Mouse (Mus musculus): ENCODE results near the gene Sfxn5.

Gene Sfxn5

GRCm38 (mm10) chr6:85293255-85294003 is 39.8 kb downstream of the Sfxn5 start:
- DNase-seq (ENCODE audit: extremely low read depth, insufficient read length, low spot score): no peak

DNA sequence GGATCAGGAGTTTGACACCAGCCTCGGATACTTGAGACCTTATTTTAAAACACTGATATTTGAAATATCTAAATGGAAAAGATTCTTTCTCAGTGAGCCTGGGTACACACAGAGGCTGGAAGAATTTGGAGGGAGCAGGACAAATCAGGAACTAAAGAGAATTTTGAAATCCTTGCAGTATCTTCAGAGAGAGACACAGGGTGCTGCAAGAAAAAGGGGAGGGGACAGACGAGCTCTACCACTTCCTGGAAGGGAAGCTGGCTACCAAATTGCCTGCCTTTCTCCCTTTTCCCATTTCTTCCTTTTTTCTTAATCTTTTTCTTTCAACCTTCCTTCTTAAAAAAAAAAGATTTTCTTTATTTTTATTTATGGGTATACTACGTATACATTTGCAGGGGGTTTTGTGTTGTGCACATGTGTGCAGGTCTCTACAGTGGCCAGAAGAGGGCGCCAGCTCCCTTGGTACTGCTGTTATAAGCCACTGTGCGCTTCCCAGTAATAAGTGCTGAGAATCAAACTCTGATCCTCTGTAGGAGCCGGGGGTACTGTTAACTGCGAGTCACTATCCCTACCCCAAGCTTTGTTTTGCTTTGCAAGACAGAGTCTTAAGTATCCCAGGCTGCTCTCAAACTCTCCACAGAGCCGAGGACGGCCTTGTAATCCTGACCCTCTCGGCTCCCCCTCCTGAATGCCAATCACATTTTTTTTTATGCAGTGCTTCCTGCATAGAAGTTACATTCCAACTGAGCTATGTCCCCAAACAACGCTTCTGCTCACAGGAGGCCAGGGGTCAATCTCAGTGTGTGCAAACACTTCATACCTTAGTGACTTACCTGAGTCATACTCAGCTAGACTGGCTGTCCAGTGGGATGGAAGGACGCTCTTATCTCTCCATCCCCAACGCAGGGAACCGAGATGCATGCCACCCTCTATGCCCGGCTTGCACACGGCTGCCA is 42.1 kb downstream of the Sfxn5 start:
- no peak for DNase-seq (ENCODE audit: extremely low read depth, insufficient read length, low spot score)

- no peak for DNase-seq (ENCODE audit: extremely low read depth, insufficient read length, low spot score)
These were observed 44.9 kb downstream of the Sfxn5 start for GRCm38 (mm10) chr6:85288193-85288857.

- DNase-seq (ENCODE audit: extremely low read depth, insufficient read length, low spot score): no peak
These were observed 46.8 kb downstream of the Sfxn5 start for GRCm38 (mm10) chr6:85286283-85287047.

- no peak for DNase-seq (ENCODE audit: extremely low read depth, insufficient read length, low spot score)
These were observed 52.4 kb downstream of the Sfxn5 start for GRCm38 (mm10) chr6:85280871-85281270.

DNA sequence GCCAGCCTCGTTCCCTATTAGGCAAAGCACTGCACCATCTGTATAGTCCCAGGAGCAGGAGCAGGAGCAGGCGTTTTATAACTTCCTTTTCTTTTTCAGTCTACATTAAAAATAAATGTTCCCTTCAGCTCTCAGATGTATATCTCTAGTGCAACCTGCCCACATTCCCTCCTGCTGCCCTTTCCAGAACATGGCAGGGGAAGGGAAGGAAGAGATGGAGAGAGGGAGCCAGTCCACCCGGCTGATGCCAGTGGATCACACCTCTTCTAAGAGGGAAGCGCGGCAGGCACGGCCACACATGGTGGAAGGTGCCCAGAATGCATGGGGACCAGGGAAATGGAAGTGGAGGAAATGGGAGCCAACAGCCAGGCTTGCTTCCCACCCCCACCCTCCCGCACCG is 56.7 kb downstream of the Sfxn5 start:
- no peak for DNase-seq (ENCODE audit: extremely low read depth, insufficient read length, low spot score)

DNA sequence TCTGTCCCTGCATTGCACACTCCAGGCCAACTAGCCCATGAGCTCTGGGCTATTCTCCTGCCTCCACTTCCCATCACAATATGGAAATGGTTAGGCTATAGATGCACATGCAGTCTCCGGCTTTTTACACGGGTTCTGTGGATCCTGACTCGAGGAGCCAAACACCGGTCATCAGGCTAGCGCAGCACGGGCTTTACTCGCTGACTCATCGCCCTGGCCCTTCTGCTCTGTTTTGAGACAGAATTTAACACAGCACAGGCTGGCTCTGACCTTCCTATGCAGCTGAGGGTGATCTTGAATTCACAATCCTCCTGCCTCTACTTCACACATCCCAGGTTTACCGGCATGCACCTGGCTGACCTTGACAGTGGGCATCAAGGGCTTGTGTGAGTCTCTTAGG is 60.8 kb downstream of the Sfxn5 start:
- no peak for DNase-seq (ENCODE audit: extremely low read depth, insufficient read length, low spot score)

DNA sequence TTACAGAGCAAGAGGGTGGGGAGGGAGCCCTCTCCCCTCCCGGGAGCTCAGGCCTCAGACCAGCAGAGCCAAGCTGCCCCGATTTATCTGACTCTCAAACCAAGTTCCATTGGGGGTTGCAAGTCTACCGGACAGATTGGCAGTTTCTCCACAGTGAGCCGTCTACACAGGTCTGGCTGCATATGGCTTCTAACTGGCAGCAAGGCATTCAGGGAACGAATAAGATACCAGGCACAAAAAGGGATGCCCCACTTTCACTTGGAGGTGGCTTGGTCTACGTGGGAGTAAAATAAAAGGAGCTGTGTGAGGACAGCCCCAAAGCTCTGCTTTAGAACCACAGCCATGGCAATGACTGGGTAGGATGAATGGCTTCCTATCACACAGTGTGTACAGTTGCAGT is 67.2 kb downstream of the Sfxn5 start:
- no peak for DNase-seq (ENCODE audit: extremely low read depth, insufficient read length, low spot score)

- DNase-seq (ENCODE audit: extremely low read depth, insufficient read length, low spot score): no peak
These were observed 68.2 kb downstream of the Sfxn5 start for GRCm38 (mm10) chr6:85264982-85265518.

- no peak for DNase-seq (ENCODE audit: extremely low read depth, insufficient read length, low spot score)
These were observed 70.2 kb downstream of the Sfxn5 start for GRCm38 (mm10) chr6:85262865-85263515.

DNA sequence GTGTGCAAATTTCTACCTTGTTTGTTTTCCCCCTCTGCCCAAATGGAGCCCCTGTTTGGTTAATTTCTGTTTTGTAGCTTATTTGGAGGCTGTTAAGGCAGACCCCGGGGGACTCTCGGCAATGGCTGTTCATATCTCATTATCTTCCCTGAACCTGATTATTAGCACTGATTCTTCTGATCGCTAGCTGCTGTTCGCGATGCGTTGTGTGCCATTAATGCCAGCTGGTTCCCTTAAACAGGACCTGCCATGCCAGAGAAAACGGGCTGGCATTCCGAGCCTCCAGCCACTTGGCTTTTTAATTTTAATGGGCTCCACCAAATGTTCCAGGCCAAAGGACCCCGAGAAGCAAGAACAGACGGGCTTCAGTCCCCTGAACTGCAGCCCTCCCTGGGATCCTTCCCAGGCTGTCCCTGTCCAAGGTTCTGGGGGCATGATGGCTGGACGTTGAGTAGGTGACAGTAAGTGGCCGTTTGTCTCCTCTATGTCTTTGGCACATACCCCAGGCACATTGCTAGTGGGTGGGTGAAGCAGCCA is 74.1 kb downstream of the Sfxn5 start:
- DNase-seq (ENCODE audit: extremely low read depth, insufficient read length, low spot score): no peak

DNA sequence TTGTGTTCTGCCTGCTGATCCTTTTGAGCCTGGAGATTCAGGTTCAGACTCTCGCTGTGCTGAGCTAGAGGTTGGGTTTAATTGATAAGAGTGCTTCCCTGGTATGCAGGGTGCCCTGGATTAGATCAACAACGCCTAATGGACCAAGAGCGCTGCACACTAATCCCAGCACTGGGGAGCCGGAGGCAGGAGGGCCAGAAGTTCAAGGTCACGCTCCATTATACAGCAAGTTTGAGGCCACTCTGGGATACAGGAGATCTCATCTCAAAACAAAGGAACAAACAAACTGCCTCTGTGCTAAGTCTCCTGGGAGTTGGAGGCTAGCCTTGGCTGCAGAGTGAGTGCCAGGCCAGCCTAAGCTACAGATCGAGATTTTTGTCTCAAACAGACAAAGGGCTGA is 77.6 kb downstream of the Sfxn5 start:
- no peak for DNase-seq (ENCODE audit: extremely low read depth, insufficient read length, low spot score)

GRCm38 (mm10) chr6:85253994-85254541 is 79.2 kb downstream of the Sfxn5 start:
- no peak for DNase-seq (ENCODE audit: extremely low read depth, insufficient read length, low spot score)

DNA sequence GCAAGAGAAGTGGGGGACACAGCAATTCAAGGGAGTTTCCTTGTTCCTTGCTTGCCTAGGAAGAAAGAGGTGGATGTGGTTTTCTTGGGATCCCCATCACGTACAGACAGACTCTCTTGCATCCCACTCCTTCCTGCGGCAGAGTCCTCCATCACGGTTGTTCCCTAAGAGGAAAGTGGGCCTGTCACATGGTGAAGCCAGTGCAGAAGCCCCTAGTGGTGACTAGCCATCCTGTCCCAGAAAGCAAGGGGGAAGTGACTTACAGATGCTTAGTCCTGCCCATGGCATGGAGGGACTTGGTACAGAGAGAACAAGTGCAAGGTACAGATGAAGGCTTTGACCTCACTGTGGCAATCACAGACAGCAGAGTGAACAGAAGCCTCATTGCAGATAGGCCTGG is 79.9 kb downstream of the Sfxn5 start:
- no peak for DNase-seq (ENCODE audit: extremely low read depth, insufficient read length, low spot score)

GRCm38 (mm10) chr6:85252251-85253058 is 80.8 kb downstream of the Sfxn5 start:
- DNase-seq (ENCODE audit: extremely low read depth, insufficient read length, low spot score): no peak

GRCm38 (mm10) chr6:85250811-85251241 is 82.4 kb downstream of the Sfxn5 start:
- no peak for DNase-seq (ENCODE audit: extremely low read depth, insufficient read length, low spot score)

- no peak for DNase-seq (ENCODE audit: extremely low read depth, insufficient read length, low spot score)
These were observed 83.4 kb downstream of the Sfxn5 start for GRCm38 (mm10) chr6:85249821-85250220.

DNA sequence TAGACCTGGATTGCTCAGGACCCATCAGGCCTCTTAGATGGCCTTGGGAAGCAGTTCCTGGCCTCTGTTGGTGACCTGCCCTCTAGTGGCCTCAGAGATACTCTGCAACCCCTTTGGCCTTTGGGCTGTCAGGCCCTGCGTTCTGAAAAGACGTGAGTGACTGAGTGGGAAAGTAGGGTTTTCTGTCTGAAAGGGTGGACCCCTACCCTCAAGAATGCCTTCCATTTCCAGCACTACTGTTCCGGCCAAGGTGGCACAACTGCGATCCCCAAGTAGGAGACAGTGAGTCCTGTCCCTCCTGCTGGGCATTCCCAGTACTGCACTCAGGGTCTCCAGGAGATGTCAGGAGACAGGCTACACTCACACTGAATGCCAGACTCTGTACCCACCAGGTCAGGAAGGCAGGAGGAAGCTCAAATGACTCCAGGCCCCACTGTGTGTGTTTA is 94.2 kb downstream of the Sfxn5 start:
- peak; percentile 43 for DNase-seq (ENCODE audit: extremely low read depth, insufficient read length, low spot score)

Data from 3134 (cell line).